Mouse (Mus musculus): ENCODE measurements around the gene Atrip. TPM values are rescaled to one million over a fixed set of nuclear protein-coding genes. Genes with fewer than 3 reads are reported as not detected.

Gene Atrip
- total RNA-seq, 2 experiments from 2014 or later: 13.5 to 30.6 TPM

DNA sequence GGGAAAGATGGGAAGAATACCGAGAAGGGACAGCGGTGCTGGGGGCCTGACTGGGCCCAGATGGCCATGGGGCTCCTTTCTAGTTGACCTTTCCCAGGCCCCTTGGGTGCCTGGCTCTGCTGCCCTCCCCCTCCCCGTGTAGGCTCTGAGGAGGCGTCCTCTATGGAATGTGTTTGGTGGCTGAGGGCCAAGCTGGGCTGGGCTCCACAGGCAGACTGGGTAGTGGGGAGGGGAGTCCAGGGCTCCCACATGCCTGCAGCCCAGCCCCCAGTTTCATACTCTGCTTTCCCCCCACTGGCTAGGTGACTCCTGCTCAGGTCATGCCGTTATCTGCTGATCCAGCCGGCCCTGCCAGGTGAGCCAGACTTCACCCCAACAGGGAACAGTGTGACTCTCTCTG lies 25.0 kb upstream of the Atrip start:
- ATAC-seq (replicated peaks; ENCODE audit: poor library complexity, severe bottlenecking): no peak

DNA sequence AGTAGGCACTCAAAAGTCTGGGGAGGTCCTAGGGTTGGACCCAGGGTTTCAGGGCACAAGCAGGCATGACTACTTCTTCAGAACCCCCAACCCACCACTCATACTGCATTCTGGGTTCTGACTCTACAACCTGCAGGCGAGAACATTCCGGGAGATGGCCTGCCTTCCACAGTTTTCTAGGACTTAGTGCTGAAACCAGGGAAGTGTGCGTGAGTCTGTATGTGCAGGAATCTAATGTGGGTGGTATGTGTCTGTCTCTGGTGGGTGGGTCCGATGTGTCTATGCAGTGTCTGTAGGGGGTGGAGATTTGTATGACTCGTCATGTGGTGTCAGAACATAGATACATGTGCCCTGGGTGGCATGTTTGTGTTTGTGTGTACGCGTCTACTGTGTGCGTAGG lies 24.4 kb upstream of the Atrip start:
- no peak for ATAC-seq (replicated peaks; ENCODE audit: poor library complexity, severe bottlenecking)

DNA sequence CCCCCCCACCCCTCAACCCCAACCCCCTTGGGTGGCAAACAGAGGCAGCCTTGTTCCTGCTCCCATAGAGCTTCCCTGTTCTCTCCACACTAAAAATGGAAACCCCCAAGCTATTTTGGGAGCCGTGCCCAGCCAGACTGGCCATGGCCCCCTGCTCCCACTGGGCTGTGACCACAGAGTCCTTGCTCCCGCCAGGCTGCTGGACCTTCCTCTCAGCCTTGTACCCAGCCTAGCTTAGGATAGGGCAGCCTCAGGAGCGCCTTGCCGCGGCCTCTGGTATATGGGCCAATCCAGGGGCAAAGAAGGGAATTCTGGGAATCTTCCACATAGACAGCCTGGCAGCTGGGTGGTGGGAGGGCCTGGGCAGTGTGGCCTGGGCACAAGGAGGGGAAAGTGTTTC lies 23.9 kb upstream of the Atrip start:
- no peak for ATAC-seq (replicated peaks; ENCODE audit: poor library complexity, severe bottlenecking)

DNA sequence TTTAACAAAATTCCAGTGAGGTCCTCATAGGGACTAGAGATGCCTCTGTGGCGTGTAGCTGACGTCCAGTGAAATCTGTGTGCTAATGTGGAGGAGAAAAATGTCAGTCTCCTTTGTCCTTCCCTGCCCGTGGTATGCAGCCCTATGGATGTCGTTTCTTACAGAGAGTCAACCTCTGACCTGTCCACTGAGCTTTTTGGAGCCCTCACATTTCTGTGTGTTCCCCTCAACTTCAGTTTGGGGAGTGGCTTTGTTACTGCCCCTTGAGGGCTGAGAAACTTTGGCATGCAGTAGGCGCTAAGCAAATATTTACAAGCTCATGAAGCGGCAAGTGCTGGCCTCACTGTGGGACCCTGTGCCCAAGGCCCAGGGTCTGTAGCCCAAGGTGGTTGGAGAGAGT lies 23.4 kb upstream of the Atrip start:
- ATAC-seq (replicated peaks; ENCODE audit: poor library complexity, severe bottlenecking): no peak

DNA sequence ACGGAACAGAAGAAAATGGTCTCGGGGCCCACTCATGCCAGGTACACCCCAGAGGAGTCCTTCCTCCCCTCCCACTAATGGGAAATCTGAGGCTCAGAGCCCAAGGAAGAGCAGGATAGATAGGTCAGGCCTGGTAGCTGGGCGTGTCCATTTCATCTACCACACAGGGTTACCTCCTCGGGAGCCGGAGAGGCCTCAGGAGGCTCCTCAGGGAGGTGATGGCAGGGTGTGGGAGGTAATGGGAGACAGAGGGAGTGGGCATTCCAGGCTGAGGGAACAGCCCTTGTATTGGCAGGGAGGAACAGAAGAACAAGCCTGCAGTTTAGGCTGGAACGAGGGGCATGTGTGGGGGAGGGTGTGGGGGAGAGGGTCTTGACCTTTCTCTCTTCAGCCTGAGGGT lies 22.9 kb upstream of the Atrip start:
- no peak for ATAC-seq (replicated peaks; ENCODE audit: poor library complexity, severe bottlenecking)

DNA sequence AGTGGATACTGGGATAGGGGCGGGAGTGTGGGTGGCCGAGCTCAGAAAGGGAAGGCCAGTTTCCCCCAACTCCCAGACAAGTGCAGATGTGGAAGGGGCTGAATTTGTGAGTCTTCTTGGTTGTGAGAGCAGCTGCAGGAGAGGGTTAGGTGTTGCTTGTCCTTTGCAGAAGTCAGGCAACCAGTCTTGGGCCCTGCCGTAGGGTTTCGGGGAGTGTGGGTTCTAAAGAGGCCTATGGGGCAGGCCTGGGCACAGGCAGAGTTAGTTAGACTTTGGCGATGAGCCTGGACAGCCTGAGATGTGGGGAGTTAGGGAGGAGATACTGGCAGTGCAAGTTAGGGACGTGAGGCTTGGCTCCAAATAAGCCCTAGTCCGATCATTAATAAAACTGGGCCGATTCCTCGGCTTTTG lies 22.3 kb upstream of the Atrip start:
- no peak for ATAC-seq (replicated peaks; ENCODE audit: poor library complexity, severe bottlenecking)

DNA sequence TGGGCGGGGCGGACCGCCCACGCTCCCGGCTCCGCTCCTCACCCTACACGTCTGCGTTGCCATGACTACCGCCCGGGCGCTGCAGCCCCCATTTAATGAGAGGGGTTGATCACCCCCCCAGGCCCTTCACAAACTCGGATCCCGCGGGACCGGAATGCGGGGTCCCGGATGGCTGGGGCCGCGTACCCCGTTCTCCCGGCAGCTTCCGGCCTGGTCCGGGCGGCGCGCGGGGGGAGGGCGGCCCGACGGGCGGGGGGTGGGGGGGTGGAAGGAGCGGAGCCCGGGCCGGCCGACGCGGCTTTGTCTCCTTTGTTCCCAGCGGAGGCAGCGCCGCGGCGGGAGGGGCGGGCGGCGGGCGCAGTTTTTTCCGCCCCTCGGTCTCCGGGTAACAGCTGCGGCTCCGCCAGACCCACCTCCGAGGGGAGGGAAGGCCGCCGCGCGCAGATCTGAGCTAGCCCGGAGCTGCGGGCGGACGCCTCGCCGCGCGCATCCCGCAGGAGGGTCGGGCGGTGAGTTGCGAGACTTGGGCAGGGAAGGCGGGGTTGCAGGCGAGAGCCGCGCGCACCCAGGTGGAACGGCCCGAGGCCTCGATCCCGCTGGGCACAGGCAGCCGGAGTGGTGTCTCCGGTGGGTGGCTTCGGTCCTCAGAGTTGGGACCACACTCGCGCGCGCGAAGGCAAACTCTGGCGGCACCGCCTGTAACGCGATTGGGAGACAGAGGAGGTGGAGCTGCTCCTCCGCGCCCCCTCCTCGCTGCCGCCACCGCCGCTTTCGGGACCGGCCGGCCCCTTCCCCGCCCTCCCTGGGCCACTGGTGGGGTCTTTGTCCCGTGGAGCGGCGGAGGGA lies 21.4 kb upstream of the Atrip start, which contains the start of gene Plxnb1:
TSS of gene Plxnb1 (plus strand) at position 253 of the 846 bp plus-strand sequence.
- peak; percentile 73 for ATAC-seq (replicated peaks; ENCODE audit: poor library complexity, severe bottlenecking)

DNA sequence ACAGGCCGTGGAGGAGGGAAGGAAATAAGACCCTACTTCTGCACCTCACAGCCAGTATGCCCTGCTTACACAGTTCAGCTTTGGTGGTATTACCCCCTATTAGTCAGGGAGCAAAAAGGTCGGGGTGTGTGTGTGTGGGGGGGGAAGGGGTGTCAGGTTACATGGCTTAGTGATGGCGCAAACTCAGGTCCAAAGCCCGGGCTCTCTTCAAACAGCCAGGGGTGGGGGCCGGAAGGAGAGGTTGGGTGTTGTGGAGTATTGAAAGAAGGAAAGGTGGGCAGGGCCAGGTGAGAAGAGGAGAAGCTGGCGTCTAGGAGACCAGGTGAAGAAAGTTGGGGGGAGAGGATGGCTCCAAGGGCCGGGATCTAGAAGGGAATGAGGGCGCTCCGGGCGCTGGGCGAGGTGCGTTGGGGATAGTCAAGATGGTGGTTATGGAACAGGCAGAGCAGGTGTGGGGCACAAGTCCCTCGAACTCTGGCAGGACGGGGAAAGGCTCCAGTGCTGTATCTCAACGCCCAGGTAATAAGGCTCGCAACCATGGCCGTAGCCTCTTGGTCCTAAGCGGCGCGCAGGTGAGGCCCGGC lies 20.7 kb upstream of the Atrip start:
- peak; percentile 45 for ATAC-seq (replicated peaks; ENCODE audit: poor library complexity, severe bottlenecking)

DNA sequence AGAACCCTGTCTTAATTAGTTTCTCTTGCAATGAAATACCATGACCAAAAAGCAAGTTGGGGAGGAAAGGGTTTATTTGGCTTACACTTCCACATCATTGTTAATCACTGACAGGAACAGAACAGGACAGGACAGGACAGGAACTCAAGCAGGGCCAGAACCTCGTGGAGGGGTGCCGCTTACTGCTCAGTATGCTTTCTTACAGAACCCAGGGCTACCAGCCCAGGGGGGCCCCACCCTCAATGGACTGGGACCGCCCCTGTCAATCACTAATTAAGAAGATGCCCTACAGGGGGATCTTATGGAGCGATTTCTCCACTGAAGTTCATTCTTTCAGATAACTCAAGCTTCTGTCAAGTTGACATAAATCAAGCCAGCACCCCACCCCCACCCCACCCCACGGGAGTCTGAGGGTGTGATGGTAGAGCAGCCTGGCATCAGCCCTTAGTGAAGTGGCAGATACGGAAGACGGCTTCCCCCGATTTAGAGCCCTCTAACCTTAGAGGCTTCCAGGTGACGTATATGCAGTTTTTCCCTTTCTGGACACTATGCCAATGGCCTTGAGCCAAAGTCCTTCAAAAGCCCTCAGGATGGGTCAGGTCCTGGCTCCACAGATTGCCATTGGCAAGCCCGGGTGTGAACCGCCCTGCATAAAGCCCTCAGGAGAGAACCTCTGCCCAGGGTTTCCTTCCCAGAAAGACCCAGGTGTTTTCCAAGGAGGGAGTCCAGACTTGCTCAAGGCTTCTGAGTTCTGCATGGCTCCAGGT lies 20.0 kb upstream of the Atrip start:
- no peak for ATAC-seq (replicated peaks; ENCODE audit: poor library complexity, severe bottlenecking)

DNA sequence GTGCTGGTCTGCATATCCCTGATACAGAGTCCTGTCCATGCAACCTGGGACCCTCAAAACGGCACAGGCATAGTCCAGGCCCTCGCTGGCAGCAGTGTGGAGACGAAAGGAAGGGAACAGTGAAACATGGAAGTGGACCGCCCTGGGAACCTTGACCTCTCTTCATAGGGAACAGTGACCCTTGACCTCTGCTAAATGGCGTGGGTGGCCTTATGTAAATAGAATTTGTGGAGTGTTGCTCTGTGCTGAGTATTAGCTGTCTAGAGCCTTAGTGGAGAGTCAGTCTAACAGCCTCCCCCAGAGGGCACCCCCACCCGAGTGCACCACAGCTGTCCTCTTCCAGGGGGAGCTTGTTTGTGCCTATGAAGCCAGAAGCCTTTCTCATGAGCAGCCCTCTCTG lies 18.9 kb upstream of the Atrip start:
- ATAC-seq (replicated peaks; ENCODE audit: poor library complexity, severe bottlenecking): no peak

DNA sequence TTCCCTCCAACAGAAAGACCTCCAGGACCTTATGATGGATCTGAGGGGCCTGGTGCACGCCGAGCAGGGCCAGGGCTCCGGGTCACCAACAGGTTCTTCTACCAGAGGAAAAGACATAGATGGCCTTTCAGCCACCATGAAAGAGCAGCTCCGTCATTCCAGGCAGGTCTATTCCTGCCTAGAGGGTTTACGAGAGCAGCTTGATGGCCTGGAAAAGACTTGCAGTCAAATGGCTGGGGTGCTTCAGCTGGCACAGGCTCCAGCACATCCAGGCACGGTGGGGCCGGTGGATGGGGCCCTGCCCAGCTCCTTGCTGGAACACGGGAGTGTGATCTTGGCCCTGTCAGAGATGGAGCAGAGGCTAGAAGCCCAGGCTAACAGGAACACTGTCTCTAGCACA lies 17.9 kb upstream of the Atrip start:
- no peak for ATAC-seq (replicated peaks; ENCODE audit: poor library complexity, severe bottlenecking)

DNA sequence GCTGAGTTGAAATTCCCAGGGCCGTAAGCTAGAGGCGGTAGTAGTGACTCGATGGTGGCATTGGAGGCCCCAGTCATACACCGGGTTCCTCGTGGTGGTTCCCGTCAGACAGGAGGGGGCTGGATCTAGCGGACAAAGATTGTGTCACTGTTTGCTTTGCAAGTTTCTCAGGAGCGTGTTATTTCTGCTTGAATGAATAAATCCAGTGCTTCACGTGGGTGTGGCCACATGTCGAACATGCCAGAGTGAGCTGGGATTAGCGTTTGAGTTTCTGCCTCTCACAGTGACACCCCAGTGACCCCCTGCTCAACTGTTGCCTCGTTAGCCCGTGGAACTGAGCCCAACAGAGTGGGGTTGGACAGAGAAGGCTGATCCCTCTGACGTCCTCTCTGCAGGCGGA lies 16.5 kb upstream of the Atrip start:
- no peak for ATAC-seq (replicated peaks; ENCODE audit: poor library complexity, severe bottlenecking)

DNA sequence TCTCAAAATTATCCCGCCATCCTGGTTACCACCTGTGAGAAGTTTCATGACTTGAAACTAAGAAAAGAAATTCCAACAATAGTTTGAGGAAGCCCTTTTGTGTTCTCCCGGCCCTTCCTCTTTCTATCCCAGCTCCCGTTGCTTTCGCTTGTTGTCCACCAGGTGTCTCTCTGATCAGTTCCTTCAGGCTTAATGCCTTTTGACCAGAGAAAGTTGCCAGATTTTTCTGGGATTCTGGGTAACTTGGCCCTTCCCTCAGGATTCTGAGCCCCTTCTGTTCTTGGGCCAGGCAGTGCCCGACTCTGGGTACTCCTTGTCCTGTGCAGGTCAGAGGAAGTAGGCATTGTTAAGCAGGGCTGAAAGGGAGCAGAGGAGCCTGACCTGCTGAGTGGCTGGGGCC lies 14.1 kb upstream of the Atrip start:
- ATAC-seq (replicated peaks; ENCODE audit: poor library complexity, severe bottlenecking): peak; percentile 76

DNA sequence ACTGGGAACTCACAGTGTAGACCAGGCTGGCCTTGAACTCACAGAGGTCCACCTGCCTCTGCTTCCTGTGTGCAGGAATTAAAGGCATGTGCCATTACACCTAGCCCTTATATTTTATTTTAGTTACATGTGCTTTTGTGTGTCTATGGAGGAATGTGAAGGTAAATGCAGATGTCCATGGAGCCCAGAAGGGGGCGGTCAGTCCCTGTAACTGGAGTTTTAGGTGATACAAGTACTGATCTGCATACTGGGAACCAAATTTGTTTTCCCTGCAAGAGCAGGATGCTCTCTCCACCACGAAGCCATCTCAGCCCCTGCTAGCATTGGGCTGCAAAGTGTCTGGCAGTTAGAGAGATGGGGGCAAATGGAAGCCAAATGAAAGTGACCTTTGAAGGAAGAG lies 11.0 kb upstream of the Atrip start:
- no peak for ATAC-seq (replicated peaks; ENCODE audit: poor library complexity, severe bottlenecking)

DNA sequence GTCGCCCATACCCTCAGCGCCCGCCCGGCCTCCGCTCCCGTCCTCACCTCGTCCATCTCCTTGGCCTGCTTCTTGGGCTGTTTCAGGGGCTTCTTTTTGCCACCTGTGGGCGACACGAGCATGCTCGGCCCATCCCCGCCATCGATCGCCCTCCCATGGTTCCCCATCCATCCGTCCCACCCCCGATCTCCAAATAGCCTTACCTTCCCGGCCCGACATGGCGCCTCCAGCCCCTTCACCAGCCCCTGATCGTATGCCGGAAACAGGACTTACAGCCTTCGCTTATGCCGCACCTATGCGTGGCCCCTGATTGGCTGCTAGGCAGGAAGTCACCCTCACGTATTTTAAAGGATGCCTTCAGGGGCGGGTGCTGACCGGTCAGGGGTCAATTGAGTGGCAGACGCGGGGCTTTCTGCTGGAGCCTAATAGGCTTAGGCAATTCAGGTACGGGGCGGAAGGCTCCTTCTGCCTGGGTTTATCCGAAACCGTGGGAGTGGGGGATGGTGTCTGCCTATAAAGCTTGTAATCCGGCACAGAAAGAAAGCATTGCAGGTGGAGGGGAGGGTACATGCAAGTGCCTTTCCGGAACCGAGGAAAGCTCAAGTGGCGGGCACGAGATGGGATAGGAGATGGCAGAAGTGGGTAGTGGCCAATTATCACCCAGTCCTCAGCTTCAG lies 8.3 kb upstream of the Atrip start, which contains the start of the genes Ccdc51 and Tma7:
TSS of gene Ccdc51 (plus strand) at position 370 of the 677 bp plus-strand sequence.
TSS of gene Tma7 (minus strand) at position 464 of the 677 bp plus-strand sequence.
- ATAC-seq (replicated peaks; ENCODE audit: poor library complexity, severe bottlenecking): peak; percentile 97

DNA sequence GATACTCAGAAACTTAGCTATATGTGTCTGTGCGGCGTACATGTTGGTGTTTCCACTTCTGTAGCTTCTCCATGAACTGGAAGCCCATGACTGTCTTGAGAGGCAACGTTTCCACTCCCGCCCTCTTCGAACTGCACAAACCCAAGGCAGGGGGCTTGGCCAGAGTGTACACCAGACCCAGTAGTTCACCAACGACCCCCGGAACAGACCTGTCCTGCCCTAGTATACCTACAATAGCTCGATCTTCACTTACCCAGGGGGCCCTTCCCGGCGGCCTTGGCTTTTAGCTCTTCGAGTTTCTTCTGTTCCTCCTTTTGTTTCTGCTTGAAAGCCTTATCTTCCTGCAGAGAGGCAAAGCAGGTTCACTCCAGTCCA lies 7.8 kb upstream of the Atrip start:
- no peak for ATAC-seq (replicated peaks; ENCODE audit: poor library complexity, severe bottlenecking)

DNA sequence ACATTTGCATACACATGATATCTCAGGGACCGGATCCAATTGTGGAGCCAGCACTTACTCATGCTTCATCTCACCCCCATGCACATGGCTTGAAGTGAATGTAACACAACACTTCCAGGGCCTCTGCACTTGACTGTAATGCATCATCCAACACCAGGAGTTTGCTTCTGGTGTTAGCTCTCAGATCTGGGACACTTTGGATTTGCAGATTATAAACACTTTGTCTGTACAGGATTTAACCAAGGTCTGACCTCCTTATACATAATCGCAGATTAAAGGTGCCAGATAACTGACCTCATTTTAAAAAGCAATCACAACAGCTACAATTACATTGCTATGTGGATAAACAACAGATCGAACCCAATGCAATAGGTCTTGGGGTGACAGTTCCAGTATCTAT lies 6.6 kb upstream of the Atrip start:
- ATAC-seq (replicated peaks; ENCODE audit: poor library complexity, severe bottlenecking): no peak

DNA sequence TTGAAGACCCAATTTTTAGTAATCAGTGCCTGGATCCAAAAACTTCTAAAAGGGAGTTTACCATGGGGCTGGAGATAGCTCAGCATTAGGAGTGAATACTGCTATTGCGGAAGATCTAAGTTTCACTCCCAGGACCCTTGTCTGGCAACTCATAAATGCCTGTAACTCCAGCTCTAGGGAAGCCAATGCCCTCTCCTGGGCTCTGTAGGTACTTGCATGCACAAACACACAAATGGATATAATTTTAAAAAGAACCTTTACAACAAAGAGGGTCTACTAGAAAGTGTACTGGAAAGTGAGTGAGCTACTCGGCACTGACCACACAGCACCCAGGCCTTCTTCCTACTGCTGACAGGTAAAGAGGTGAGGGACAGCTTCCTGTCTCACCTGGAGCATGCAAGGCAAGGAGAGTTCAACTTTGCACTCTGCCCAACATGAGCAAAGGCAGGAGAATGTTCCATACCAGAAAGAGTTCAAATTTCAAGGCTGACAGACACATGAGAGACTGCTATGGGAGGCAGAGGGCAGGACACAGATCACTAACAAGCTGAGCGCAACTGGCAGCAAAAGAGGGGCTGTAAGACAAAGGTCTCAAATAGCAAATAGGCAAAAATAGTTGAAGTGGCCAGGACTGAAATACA lies 5.7 kb downstream of the Atrip start:
- ATAC-seq (replicated peaks; ENCODE audit: poor library complexity, severe bottlenecking): no peak

DNA sequence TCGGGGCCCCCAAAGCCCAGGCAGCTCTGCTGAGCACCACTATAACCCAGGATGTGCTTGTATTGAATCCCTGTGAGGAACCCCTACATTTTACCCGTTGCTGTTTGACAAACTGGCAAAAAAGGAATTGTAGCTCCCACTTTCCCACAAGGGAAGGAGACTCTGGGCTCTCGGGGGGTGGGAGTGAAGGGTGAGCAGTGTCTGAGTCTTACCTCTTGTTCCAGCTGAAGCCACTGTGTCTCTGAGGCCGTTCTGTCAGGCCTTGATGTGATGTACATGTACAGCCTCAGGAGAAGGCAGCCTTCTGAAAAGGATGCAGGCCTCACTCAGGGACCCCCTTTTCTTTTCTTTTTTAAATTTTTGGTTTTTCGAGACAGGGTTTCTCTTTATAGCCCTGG lies 13.0 kb downstream of the Atrip start:
- no peak for ATAC-seq (replicated peaks; ENCODE audit: poor library complexity, severe bottlenecking)

Measured in granulocyte monocyte progenitor cell, adult 5-6 weeks (primary cell).